32 mouse cellular contexts compared by ENCODE assay signal in genomic region chr9:60526195-60526594, GRCm38 (mm10). TPM values are rescaled to one million over a fixed set of nuclear protein-coding genes. Genes with fewer than 3 reads are reported as not detected.
A peak's percentile ranks its signal among the peaks of the same experiment; 100 is the strongest.
DNase-seq lines count a peak whose midpoint lies in the region; ATAC-seq and TF ChIP-seq lines count a peak whose summit lies in the region.
"Had no signal": no experiment of that assay in that cellular context is flagged by ENCODE, and none has a peak within 500 bp of the region (broad histone marks: within the 10 kb centered on the region; RNA-seq: fewer than 3 reads in every experiment).

No protein-coding gene starts in this region.

- no peaks in the 10 kb centered on the region for H3K9me3 ChIP-seq in heart, embryonic 14.5 days (ENCODE audit: control insufficient read depth, low read length)
- no peaks in the 10 kb centered on the region for H3K9me3 ChIP-seq in lung, postnatal 0 days (ENCODE audit: low read length)
- H3K9me3 ChIP-seq: embryonic facial prominence, embryonic 12.5 days; hindbrain, embryonic 13.5 days; limb, embryonic 12.5 days; liver, embryonic 15.5 days; midbrain, embryonic 10.5 days; neural tube, embryonic 12.5 days had no signal

- intact Hi-C loops in heart, adult 2 months (cut with DNase I): no loop called here

- H3K27ac ChIP-seq in heart, adult 2 months: peak overlapping the region; percentile 9; the same call in 1 of the 2 replicates
- peak overlapping the region; percentile 68 to 76; a peak in 2 of 4 replicates for H3K27ac ChIP-seq in heart, embryonic 14.5 days (replicated peaks in 1 of 2; ENCODE audit: control insufficient read depth in 1 of 2, insufficient read depth in 1 of 2, low read depth in 2 of 2, low read length in 2 of 2)
- no peak overlapping the region for H3K27ac ChIP-seq in lung, postnatal 0 days (ENCODE audit: low read length)
- H3K27ac ChIP-seq: embryonic facial prominence, embryonic 12.5 days; hindbrain, embryonic 13.5 days; layer of hippocampus, adult 2 months; left cerebral cortex, adult 2 months; limb, embryonic 12.5 days; liver, embryonic 15.5 days; midbrain, embryonic 10.5 days; neural tube, embryonic 12.5 days had no signal

- no peaks in the 10 kb centered on the region for H3K27me3 ChIP-seq in heart, adult 2 months (ENCODE audit: control insufficient read depth, insufficient read depth, low read length)
- peaks cover 2% of the 10 kb centered on the region; the same call in 1 of the 2 replicates for H3K27me3 ChIP-seq in heart, embryonic 14.5 days (ENCODE audit: control insufficient read depth, insufficient read depth, low read length)
- H3K27me3 ChIP-seq in lung, postnatal 0 days (replicated peaks; ENCODE audit: insufficient read depth, low read length): peaks cover 2% of the 10 kb centered on the region
- H3K27me3 ChIP-seq: CH12.LX had no signal

- no peak overlapping the region for H3K9ac ChIP-seq in heart, adult 2 months (ENCODE audit: low read depth, low read length)
- H3K9ac ChIP-seq in heart, embryonic 14.5 days (ENCODE audit: low read length): no peak overlapping the region
- no peak overlapping the region for H3K9ac ChIP-seq in lung, postnatal 0 days (replicated peaks; ENCODE audit: low read depth)
- H3K9ac ChIP-seq: embryonic facial prominence, embryonic 12.5 days; hindbrain, embryonic 13.5 days; limb, embryonic 12.5 days; liver, embryonic 15.5 days; neural tube, embryonic 12.5 days had no signal

- no peak for TF ChIP-seq EP300 in heart, adult 2 months (IDR thresholded peaks at IDR 0.05; ENCODE audit: insufficient read depth, low read depth, low read length)
- TF ChIP-seq EP300 in lung, postnatal 0 days (IDR thresholded peaks at IDR 0.05): 0 out of 2 replicates have a peak, but pooled peaks have one; percentile 9

- ATAC-seq in heart, embryonic 14.5 days (ENCODE audit: insufficient number of reproducible peaks, insufficient read depth, low FRiP score, low read depth): no peak
- ATAC-seq in lung, postnatal 0 days: no peak
- ATAC-seq in CD4-positive, CD25-positive, alpha-beta regulatory T cell, adult 4 months: no peak
- ATAC-seq: activated CD4-positive, CD25-positive, alpha-beta regulatory T cell, adult 4 months; forebrain, embryonic 14.5 days; midbrain, embryonic 16.5 days had no signal

- DNase-seq in heart, adult 2 months: no peak
- DNase-seq in heart, adult 8-10 months (ENCODE audit: low spot score): no peak
- no peak for DNase-seq in heart, postnatal 4 days
- no peak for DNase-seq in lung, postnatal 0 days (ENCODE audit: low spot score)
- no peak for DNase-seq in lung, postnatal 4 days
- DNase-seq: adrenal gland, adult 2 months; adrenal gland, postnatal 36 days; B cell, adult 2 months; cerebellum, adult 18-20 months; cerebellum, postnatal 10 days; gastrocnemius, postnatal 14 days; kidney, adult 11 months; kidney, postnatal 25 days; right cerebral cortex, adult 18-20 months; spleen, adult 18-20 months; thymus, postnatal 14 days had no signal

- no peak for TF ChIP-seq CTCF in heart, adult 2 months (IDR thresholded peaks at IDR 0.05)
- no peak; the same call in 1 of the 2 replicates for TF ChIP-seq CTCF in lung, postnatal 0 days (IDR thresholded peaks at IDR 0.05)

- 42% methylated on average over 5 of the region's 5 CpGs for WGBS in heart, adult 2 months
- WGBS in heart, embryonic 14.5 days: 19% methylated on average over 5 of the region's 5 CpGs
- WGBS in lung, postnatal 0 days: 32% methylated on average over 5 of the region's 5 CpGs

- H3K4me1 ChIP-seq in heart, adult 2 months (ENCODE audit: control insufficient read depth, insufficient read depth, low read length): peaks cover 13% of the 10 kb centered on the region
- H3K4me1 ChIP-seq in heart, embryonic 14.5 days (ENCODE audit: control insufficient read depth in 2 of 2, insufficient read depth in 2 of 2, low read length in 2 of 2): peaks cover 37 to 41% of the 10 kb centered on the region in 2 experiments
- peaks cover 3% of the 10 kb centered on the region; the same call in 1 of the 2 replicates for H3K4me1 ChIP-seq in lung, postnatal 0 days (ENCODE audit: insufficient read depth, low read depth, low read length)
- H3K4me1 ChIP-seq: liver, embryonic 15.5 days had no signal

- H3K4me2 ChIP-seq in heart, embryonic 14.5 days (ENCODE audit: low read length): no peak overlapping the region
- no peak overlapping the region for H3K4me2 ChIP-seq in lung, postnatal 0 days (replicated peaks; ENCODE audit: low read depth, low read length)
- H3K4me2 ChIP-seq: embryonic facial prominence, embryonic 12.5 days; hindbrain, embryonic 13.5 days; limb, embryonic 12.5 days; liver, embryonic 15.5 days; neural tube, embryonic 12.5 days had no signal

- TF ChIP-seq POLR2A in heart, adult 2 months (IDR thresholded peaks at IDR 0.05; ENCODE audit: insufficient read depth, low read depth, low read length): no peak

- no peaks in the 10 kb centered on the region for H3K79me2 ChIP-seq in heart, adult 2 months (replicated peaks; ENCODE audit: control insufficient read depth, insufficient read depth, low read length)

- H3K36me3 ChIP-seq in heart, adult 2 months (ENCODE audit: control insufficient read depth, insufficient read depth, low read length): no peaks in the 10 kb centered on the region
- no peaks in the 10 kb centered on the region for H3K36me3 ChIP-seq in heart, embryonic 14.5 days (ENCODE audit: control insufficient read depth, insufficient read depth, low read length)
- H3K36me3 ChIP-seq in lung, postnatal 0 days (ENCODE audit: insufficient read depth, low read length): no peaks in the 10 kb centered on the region
- H3K36me3 ChIP-seq: embryonic facial prominence, embryonic 12.5 days; hindbrain, embryonic 13.5 days; limb, embryonic 12.5 days; liver, embryonic 15.5 days; midbrain, embryonic 10.5 days; neural tube, embryonic 12.5 days had no signal

- no peak overlapping the region for H3K4me3 ChIP-seq in heart, adult 2 months
- H3K4me3 ChIP-seq in heart, embryonic 14.5 days (ENCODE audit: control insufficient read depth in 1 of 2, insufficient read depth in 1 of 2, low read depth in 1 of 2, low read length in 2 of 2): no peak overlapping the region
- no peak overlapping the region for H3K4me3 ChIP-seq in lung, postnatal 0 days (ENCODE audit: low read depth, low read length)
- H3K4me3 ChIP-seq: embryonic facial prominence, embryonic 12.5 days; hindbrain, embryonic 13.5 days; layer of hippocampus, adult 2 months; left cerebral cortex, adult 2 months; limb, embryonic 12.5 days; liver, embryonic 15.5 days; midbrain, embryonic 10.5 days; myocyte; neural tube, embryonic 12.5 days had no signal

RNA-seq across cellular contexts. Expression of gene Thsd4, which starts 4.3 kb away (rescaled TPM):
- 1 to 10 TPM; 4.3 to 5.2 TPM for total RNA-seq in heart, adult 2 months (2021)
- polyA plus RNA-seq in heart, adult 2 months (2012; rRNA removed): 3.5 and 5.8 TPM in 2 replicates
- 1 to 10 TPM; 3.7 to 4.8 (median 4.2) TPM for total RNA-seq in heart, adult 8-10 months (2022)
- 9.4 and 9.5 TPM in 2 replicates for polyA plus RNA-seq in heart, embryonic 14.5 days (2014; fragmentation: Nextera tagmentation; extraction: Ambion mirVana)
- 10 to 100 TPM; 21.7 to 24.1 TPM for total RNA-seq in heart, postnatal 4 days (2021)
- 3.4 and 3.6 TPM in 2 replicates for polyA plus RNA-seq in lung, postnatal 0 days (2015; fragmentation: Nextera tagmentation; extraction: Ambion mirVana)
- not detected for polyA plus RNA-seq in CD4-positive, CD25-positive, alpha-beta regulatory T cell, adult 4 months (2017; shearing (Covaris generic))
- total RNA-seq: CH12.LX; granulocyte monocyte progenitor cell, adult 5-6 weeks had no signal
- polyA plus RNA-seq: activated CD4-positive, CD25-positive, alpha-beta regulatory T cell, adult 4 months had no signal
